Mouse (Mus musculus) brain, adult 2 months (tissue): Measurements from ENCODE around the gene Clmp.
A peak's percentile ranks its signal among the peaks of the same experiment; 100 is the strongest.
"Not testable (repeated sequence)": the region's sequence is repeated elsewhere in the genome, so short reads cannot be mapped to it uniquely, and the experiment has no call there.

ENCODE experiments used
- DNase-seq: peaks from one replicate; pipeline ENCODE4 v3.0.0; 2011; ENCODE audit warnings: low read depth, low spot score

The Clmp gene

GRCm38 (mm10) chr9:40730701-40731590, 45.2 kb downstream of the Clmp start:
- peak; percentile 82 for DNase-seq

GRCm38 (mm10) chr9:40731591-40732048, 45.9 kb downstream of the Clmp start:
- DNase-seq = no peak

- DNase-seq = no peak
Observed at GRCm38 (mm10) chr9:40732302-40732701, 46.5 kb downstream of the Clmp start.

GRCm38 (mm10) chr9:40737117-40737516, 51.4 kb downstream of the Clmp start:
- peak; percentile 63 for DNase-seq

- no peak for DNase-seq
Observed at GRCm38 (mm10) chr9:40743525-40744034, 57.8 kb downstream of the Clmp start.

- DNase-seq = no peak
Observed at GRCm38 (mm10) chr9:40744233-40744632, 58.5 kb downstream of the Clmp start.

GRCm38 (mm10) chr9:40746796-40747195, 61.0 kb downstream of the Clmp start:
- peak; percentile 77 for DNase-seq

GRCm38 (mm10) chr9:40747249-40747648, 61.5 kb downstream of the Clmp start:
- DNase-seq = peak; percentile 30

GRCm38 (mm10) chr9:40749832-40750620, 64.3 kb downstream of the Clmp start:
- DNase-seq = peak; percentile 89

- DNase-seq = no peak
Observed at GRCm38 (mm10) chr9:40751749-40752148, 66.0 kb downstream of the Clmp start.

GRCm38 (mm10) chr9:40756401-40756800, 70.6 kb downstream of the Clmp start:
- DNase-seq = peak; percentile 78

- peak; percentile 93 for DNase-seq
Observed at GRCm38 (mm10) chr9:40757105-40757626, 71.4 kb downstream of the Clmp start.

- DNase-seq = peak; percentile 97
Observed at GRCm38 (mm10) chr9:40757685-40758270, 72.0 kb downstream of the Clmp start.

GRCm38 (mm10) chr9:40762354-40762753, 76.6 kb downstream of the Clmp start:
- DNase-seq = no peak

GRCm38 (mm10) chr9:40764887-40765580, 79.3 kb downstream of the Clmp start:
- peak; percentile 56 for DNase-seq

- DNase-seq = peak; percentile 88
Observed at GRCm38 (mm10) chr9:40765581-40765940, 79.8 kb downstream of the Clmp start.

- DNase-seq = no peak
Observed at GRCm38 (mm10) chr9:40766058-40766605, 80.4 kb downstream of the Clmp start.

- no peak for DNase-seq
Observed at GRCm38 (mm10) chr9:40767946-40768345, 82.2 kb downstream of the Clmp start.

- peak; percentile 94 for DNase-seq
Observed at GRCm38 (mm10) chr9:40772246-40772645, 86.5 kb downstream of the Clmp start.

GRCm38 (mm10) chr9:40773142-40773541, 87.4 kb downstream of the Clmp start:
- not testable (repeated sequence) for DNase-seq

- no peak for DNase-seq
Observed at GRCm38 (mm10) chr9:40773869-40774268, 88.1 kb downstream of the Clmp start.
